Mouse (Mus musculus) spleen, adult 2 months (tissue): ENCODE results near the gene Ibtk.

Source experiments
- CTCF ChIP-seq: fragments of 200-500 bp; IDR thresholded peaks from 2 replicates; pipeline ENCODE4 v1.5.1; 2011; ENCODE audit warnings: mild to moderate bottlenecking, inconsistent platforms; ENCODE audit not compliant: insufficient read depth, insufficient read length, insufficient replicate concordance; ENCODE audit errors: extremely low read depth
- POLR2A ChIP-seq: fragments of 200-500 bp; IDR thresholded peaks from 2 replicates; pipeline ENCODE4 v1.6.1; 2011; ENCODE audit warnings: low read depth, low read length, inconsistent platforms

GRCm38 (mm10) chr9:85671582-85672331 lies 77.4 kb downstream of the Ibtk start:
- no peak for TF ChIP-seq CTCF
- no peak for TF ChIP-seq POLR2A
